Mouse (Mus musculus) urinary bladder, postnatal 10 days (tissue): ENCODE results near the gene Etv3.

Experiments
- DNase-seq: peaks from one replicate; pipeline ENCODE4 v3.0.0; 2022; ENCODE audit warnings: low spot score

Gene Etv3

GRCm38 (mm10) chr3:87556668-87557278 is 31.6 kb downstream of the Etv3 start:
- DNase-seq: no peak

DNA sequence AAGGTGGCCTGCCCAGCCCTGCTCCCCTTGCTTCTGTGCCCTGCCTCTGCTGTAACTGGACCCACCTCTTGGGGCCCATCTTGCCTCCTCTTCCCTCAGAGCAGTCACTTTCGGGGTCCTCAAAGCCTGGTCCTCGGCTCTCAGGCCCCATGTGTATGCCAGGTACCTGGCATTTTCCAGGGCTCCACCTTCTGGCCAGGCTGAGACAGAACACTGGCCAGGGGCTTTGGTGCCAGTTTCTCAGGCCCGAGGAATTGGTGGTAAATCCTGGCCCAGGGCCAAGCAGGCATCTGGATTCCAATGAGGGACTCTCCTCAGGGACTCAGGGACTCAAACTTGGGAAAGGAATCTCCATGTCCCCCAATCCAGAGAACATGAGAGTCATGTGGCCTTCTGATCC is 34.9 kb downstream of the Etv3 start:
- no peak for DNase-seq

- no peak for DNase-seq
Observed at GRCm38 (mm10) chr3:87561434-87561833, 36.2 kb downstream of the Etv3 start.

DNA sequence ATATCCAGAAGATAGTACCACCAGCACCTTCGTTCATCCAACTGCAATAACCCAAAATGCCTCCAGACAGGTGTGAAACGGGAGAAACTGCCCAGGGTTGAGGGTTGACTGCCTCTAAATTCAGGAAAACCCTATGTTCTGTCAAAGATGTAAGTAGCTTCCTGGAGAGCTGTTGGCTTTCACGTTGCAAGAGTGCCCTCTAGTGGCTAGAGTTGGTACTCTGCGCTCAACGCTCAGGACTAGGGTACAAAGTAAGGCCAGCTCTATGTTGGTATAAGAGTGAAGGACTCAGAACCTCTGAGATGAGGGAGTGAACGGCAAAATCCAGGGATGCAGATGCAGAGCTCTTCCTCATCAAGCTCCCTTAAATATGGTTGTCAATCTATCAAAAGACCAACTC is 37.2 kb downstream of the Etv3 start:
- DNase-seq: peak; percentile 72

DNA sequence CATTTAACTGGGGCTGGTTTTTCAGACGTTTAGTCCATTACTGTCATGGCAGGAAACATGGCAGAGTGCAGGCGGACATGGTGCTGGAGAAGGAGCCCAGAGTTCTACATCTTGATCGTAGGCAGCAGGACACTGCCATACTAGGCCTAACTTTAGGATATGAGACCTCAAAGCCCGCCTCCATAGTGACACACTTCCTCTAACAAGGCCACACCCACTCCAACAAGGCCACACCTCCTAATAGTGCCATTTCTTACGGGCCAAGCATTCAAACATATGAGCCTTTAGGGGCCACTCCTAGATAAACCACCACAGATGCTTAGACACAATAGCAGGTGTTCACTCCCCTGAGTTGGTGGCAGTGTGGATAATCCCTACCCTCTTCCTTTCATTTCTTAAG is 38.3 kb downstream of the Etv3 start:
- DNase-seq: no peak

DNA sequence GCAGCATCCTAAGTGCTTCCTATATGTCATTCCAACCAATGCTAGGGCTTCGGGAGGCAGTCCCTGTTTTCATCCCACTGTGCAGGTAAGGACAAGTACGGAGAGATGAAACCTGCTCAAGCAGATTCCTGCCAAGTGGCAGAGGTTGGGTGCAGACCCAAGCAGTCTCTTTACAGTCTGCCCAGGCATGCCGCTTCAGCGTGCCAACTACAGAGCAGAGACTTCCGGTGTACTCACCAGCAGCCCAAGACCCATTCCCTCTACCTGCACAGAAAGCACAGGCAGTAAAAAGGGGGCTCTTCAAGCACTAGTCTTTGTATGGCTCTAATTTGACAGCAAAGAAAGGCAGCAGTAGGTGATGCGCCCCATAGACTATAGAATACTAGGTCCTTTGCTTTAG is 40.4 kb downstream of the Etv3 start:
- no peak for DNase-seq

DNA sequence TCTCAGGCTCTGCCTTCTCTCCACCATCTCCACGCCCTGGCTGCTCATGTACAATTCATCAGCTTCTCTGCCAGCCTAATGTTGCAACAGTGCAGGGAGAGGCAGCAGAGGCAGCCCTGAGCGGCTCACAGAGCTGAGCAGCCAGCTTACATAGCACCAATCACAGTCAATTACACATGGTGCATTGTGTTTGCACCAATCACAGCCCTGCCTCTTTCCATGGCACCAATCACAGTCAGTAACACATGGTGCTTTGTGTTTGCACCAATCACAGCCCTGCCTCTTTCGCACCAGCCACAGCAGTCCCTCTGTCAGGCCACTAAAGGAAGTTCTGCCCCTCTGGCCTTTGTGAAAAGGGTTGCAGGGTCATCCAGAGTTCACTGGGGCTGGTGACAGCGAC is 40.9 kb downstream of the Etv3 start:
- DNase-seq: no peak

DNA sequence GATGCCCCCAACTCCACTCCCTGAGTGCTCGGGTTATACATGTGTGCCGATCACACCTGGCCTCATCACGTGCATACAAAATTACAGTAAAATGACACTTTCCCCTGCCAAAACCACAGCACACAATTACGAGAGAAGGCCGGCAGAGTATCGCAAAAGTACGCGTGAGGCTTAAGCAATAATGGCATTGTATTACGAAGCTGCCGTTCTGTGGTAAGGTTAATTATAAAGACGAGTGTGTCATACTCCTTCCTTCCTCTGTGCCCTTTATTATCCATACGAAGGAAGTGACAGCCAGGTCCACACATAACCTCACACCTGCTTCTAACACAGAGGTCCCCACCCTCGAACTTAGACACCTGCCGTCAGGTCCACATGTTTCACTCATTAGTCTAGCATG is 42.3 kb downstream of the Etv3 start:
- DNase-seq: no peak

GRCm38 (mm10) chr3:87568681-87569080 is 43.5 kb downstream of the Etv3 start:
- DNase-seq: no peak

- no peak for DNase-seq
Observed at GRCm38 (mm10) chr3:87575766-87576165, 50.6 kb downstream of the Etv3 start.

DNA sequence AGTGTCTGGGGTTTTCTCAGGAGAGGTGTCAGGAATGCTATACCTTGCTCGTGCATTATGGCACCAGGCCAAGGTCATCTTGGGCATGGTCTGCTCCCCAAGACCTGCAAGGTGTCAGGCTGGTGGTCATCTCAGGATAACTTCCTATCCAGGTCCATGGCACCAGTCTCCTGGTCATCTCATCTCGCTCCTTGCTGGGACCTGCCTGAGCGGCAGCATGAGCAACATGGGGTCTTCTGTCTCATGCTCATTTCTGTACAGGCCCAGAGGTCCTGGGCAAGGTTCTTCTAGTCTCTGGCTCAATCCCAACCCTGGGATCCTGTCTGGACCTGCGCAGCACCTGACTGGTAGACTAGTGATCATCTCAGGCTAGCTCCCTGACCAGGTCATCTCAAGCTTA is 57.1 kb downstream of the Etv3 start:
- no peak for DNase-seq
